Mouse (Mus musculus) forebrain, embryonic 13.5 days (tissue): ENCODE data around the gene Plekha1. TPM values are rescaled to one million over a fixed set of nuclear protein-coding genes. Genes with fewer than 3 reads are reported as not detected.

Experiments used
- ATAC-seq: fragments of 200-750 bp; cut with Nextera tagmentation; 2 replicates; pipeline ENCODE4 v1.8.0; 2017
- H3K27ac ChIP-seq: fragments of 300-500 bp; sonication (generic); 2 replicates; pipeline ENCODE4 v1.5.1; 2015; ENCODE audit warnings: inconsistent platforms, mild to moderate bottlenecking, moderate library complexity
- H3K27me3 ChIP-seq: fragments of 300-500 bp; sonication (generic); 2 replicates; pipeline ENCODE4 v1.6.1; 2015; ENCODE audit warnings: mild to moderate bottlenecking, inconsistent platforms
- H3K36me3 ChIP-seq: fragments of 300-500 bp; sonication (generic); 2 replicates; pipeline ENCODE4 v1.6.1; 2015; ENCODE audit warnings: mild to moderate bottlenecking, inconsistent platforms; ENCODE audit not compliant: poor library complexity, severe bottlenecking
- H3K4me1 ChIP-seq: fragments of 300-500 bp; sonication (generic); 2 replicates; pipeline ENCODE4 v1.6.1; 2015; ENCODE audit warnings: inconsistent platforms
- H3K4me2 ChIP-seq: fragments of 300-500 bp; sonication (generic); 2 replicates; pipeline ENCODE4 v1.6.1; 2015; ENCODE audit warnings: inconsistent platforms, mild to moderate bottlenecking, moderate library complexity
- H3K4me3 ChIP-seq: fragments of 300-500 bp; sonication (generic); 2 replicates; pipeline ENCODE4 v1.5.1; 2015; ENCODE audit warnings: mild to moderate bottlenecking, inconsistent platforms
- H3K9ac ChIP-seq: fragments of 300-500 bp; sonication (generic); 2 replicates; pipeline ENCODE4 v1.6.1; 2015; ENCODE audit warnings: mild to moderate bottlenecking, inconsistent platforms
- H3K9me3 ChIP-seq: fragments of 300-500 bp; sonication (generic); replicated peaks from 2 replicates; pipeline ENCODE4 v1.6.1; 2016; ENCODE audit warnings: inconsistent platforms
- WGBS: fragments of 180-500 bp; shearing (Covaris S2); methylation state at CpG from one replicate; pipeline ENCODE4 v1.1.7; 2015; 5-methylcytosine and 5-hydroxymethylcytosine counted together
- polyA plus RNA-seq: library from polyadenylated mRNA; unstranded; fragments of >200 nt; fragmentation: Nextera tagmentation; extraction: Ambion mirVana; gene quantifications from 2 replicates; pipeline ENCODE4 v1.2.1, GENCODE M21; 2015

The Plekha1 gene
- polyA plus RNA-seq, 1 experiment from 2014 or later = 37.8 TPM

- H3K9me3 ChIP-seq = no peaks in the 10 kb centered on the region
- 81% methylated on average over 4 of the region's 4 CpGs for WGBS
- H3K4me1 ChIP-seq = no peaks in the 10 kb centered on the region
- H3K4me2 ChIP-seq = no peak overlapping the region
- no peak overlapping the region for H3K9ac ChIP-seq
- 0 out of 2 replicates have a peak, but pooled peaks cover 2% of the 10 kb centered on the region for H3K36me3 ChIP-seq
- H3K27me3 ChIP-seq = no peaks in the 10 kb centered on the region
- H3K4me3 ChIP-seq = no peak overlapping the region
- ATAC-seq = no peak
- H3K27ac ChIP-seq = no peak overlapping the region
These were observed 32.8 kb downstream of the Plekha1 start for GRCm38 (mm10) chr7:130898373-130898772.

GRCm38 (mm10) chr7:130900233-130900848 lies 34.8 kb downstream of the Plekha1 start:
- Histone ChIP-seq H3K4me3 (no peak overlapping the region), H3K36me3 (peaks cover 20% of the 10 kb centered on the region; the same call in 1 of the 2 replicates), H3K4me2 (no peak overlapping the region), H3K27ac (no peak overlapping the region), H3K9ac (no peak overlapping the region), H3K4me1 (no peaks in the 10 kb centered on the region), H3K27me3 (no peaks in the 10 kb centered on the region), H3K9me3 (no peaks in the 10 kb centered on the region)
- 91% methylated on average over 5 of the region's 5 CpGs for WGBS
- no peak for ATAC-seq

- H3K27me3 ChIP-seq = no peaks in the 10 kb centered on the region
- peaks cover 21% of the 10 kb centered on the region; the same call in 1 of the 2 replicates for H3K36me3 ChIP-seq
- H3K4me3 ChIP-seq = no peak overlapping the region
- no peak overlapping the region for H3K4me2 ChIP-seq
- H3K9me3 ChIP-seq = no peaks in the 10 kb centered on the region
- ATAC-seq = no peak
- H3K4me1 ChIP-seq = no peaks in the 10 kb centered on the region
- 95% methylated on average over 1 of the region's 1 CpGs for WGBS
- H3K9ac ChIP-seq = no peak overlapping the region
- no peak overlapping the region for H3K27ac ChIP-seq
These were observed 37.4 kb downstream of the Plekha1 start for GRCm38 (mm10) chr7:130902929-130903328.

GRCm38 (mm10) chr7:130903505-130904074 lies 38.0 kb downstream of the Plekha1 start:
- H3K36me3 ChIP-seq = peaks cover 21% of the 10 kb centered on the region
- H3K4me3 ChIP-seq = no peak overlapping the region
- 90% methylated on average over 16 of the region's 16 CpGs for WGBS
- H3K27me3 ChIP-seq = no peaks in the 10 kb centered on the region
- H3K27ac ChIP-seq = no peak overlapping the region
- no peaks in the 10 kb centered on the region for H3K4me1 ChIP-seq
- ATAC-seq = no peak
- H3K9me3 ChIP-seq = no peaks in the 10 kb centered on the region
- H3K4me2 ChIP-seq = no peak overlapping the region
- no peak overlapping the region for H3K9ac ChIP-seq

- WGBS = 91% methylated on average over 13 of the region's 13 CpGs
- ATAC-seq = no peak
- no peaks in the 10 kb centered on the region for H3K27me3 ChIP-seq
These were observed 39.2 kb downstream of the Plekha1 start for GRCm38 (mm10) chr7:130904571-130905365.

GRCm38 (mm10) chr7:130910841-130911240 lies 45.3 kb downstream of the Plekha1 start:
- H3K4me3 ChIP-seq = no peak overlapping the region
- H3K27ac ChIP-seq = no peak overlapping the region
- H3K4me1 ChIP-seq = no peaks in the 10 kb centered on the region
- no peak overlapping the region for H3K4me2 ChIP-seq
- no peaks in the 10 kb centered on the region for H3K9me3 ChIP-seq
- H3K9ac ChIP-seq = no peak overlapping the region
- H3K27me3 ChIP-seq = no peaks in the 10 kb centered on the region
- ATAC-seq = no peak
- H3K36me3 ChIP-seq = peaks cover 10% of the 10 kb centered on the region
- 95% methylated on average over 14 of the region's 14 CpGs for WGBS

More at GRCm38 (mm10) chr7:130904571-130905365, 39.2 kb downstream of the Plekha1 start:
- no peak overlapping the region for H3K4me2 ChIP-seq
- H3K36me3 ChIP-seq = peaks cover 24% of the 10 kb centered on the region
- no peak overlapping the region for H3K27ac ChIP-seq
- H3K9ac ChIP-seq = no peak overlapping the region
- H3K4me1 ChIP-seq = no peaks in the 10 kb centered on the region
- no peaks in the 10 kb centered on the region for H3K9me3 ChIP-seq
- no peak overlapping the region for H3K4me3 ChIP-seq

GRCm38 (mm10) chr7:130914693-130915363 lies 49.3 kb downstream of the Plekha1 start:
- WGBS = 58% methylated on average over 5 of the region's 5 CpGs
- no peak overlapping the region for H3K4me3 ChIP-seq
- H3K4me2 ChIP-seq = no peak overlapping the region
- no peaks in the 10 kb centered on the region for H3K4me1 ChIP-seq
- no peak overlapping the region for H3K27ac ChIP-seq
- H3K9me3 ChIP-seq = no peaks in the 10 kb centered on the region
- no peak overlapping the region for H3K9ac ChIP-seq
- ATAC-seq = no peak
- H3K27me3 ChIP-seq = no peaks in the 10 kb centered on the region
- peaks cover 7% of the 10 kb centered on the region for H3K36me3 ChIP-seq

GRCm38 (mm10) chr7:130918260-130918659 lies 52.7 kb downstream of the Plekha1 start:
- Histone ChIP-seq H3K36me3 (no peaks in the 10 kb centered on the region), H3K27me3 (no peaks in the 10 kb centered on the region), H3K9ac (no peak overlapping the region), H3K4me1 (no peaks in the 10 kb centered on the region), H3K4me2 (no peak overlapping the region), H3K27ac (no peak overlapping the region), H3K4me3 (no peak overlapping the region), H3K9me3 (no peaks in the 10 kb centered on the region; the same call in 1 of the 2 replicates)
- ATAC-seq = no peak
- 44% methylated on average over 2 of the region's 2 CpGs for WGBS

GRCm38 (mm10) chr7:130922981-130923731 lies 57.6 kb downstream of the Plekha1 start:
- H3K36me3 ChIP-seq = no peaks in the 10 kb centered on the region
- ATAC-seq = no peak
- H3K4me1 ChIP-seq = no peaks in the 10 kb centered on the region
- 75% methylated on average over 13 of the region's 13 CpGs for WGBS
- H3K9ac ChIP-seq = no peak overlapping the region
- H3K4me2 ChIP-seq = no peak overlapping the region
- no peak overlapping the region for H3K27ac ChIP-seq
- no peaks in the 10 kb centered on the region; the same call in 1 of the 2 replicates for H3K9me3 ChIP-seq
- H3K27me3 ChIP-seq = no peaks in the 10 kb centered on the region
- no peak overlapping the region for H3K4me3 ChIP-seq

GRCm38 (mm10) chr7:130930401-130930800 lies 64.8 kb downstream of the Plekha1 start:
- peaks cover 31% of the 10 kb centered on the region for H3K27me3 ChIP-seq
- H3K4me2 ChIP-seq = no peak overlapping the region
- H3K4me1 ChIP-seq = peaks cover 2% of the 10 kb centered on the region; the same call in 1 of the 2 replicates
- H3K9ac ChIP-seq = no peak overlapping the region
- 65% methylated on average over 3 of the region's 3 CpGs for WGBS
- no peak overlapping the region for H3K27ac ChIP-seq
- ATAC-seq = no peak
- H3K4me3 ChIP-seq = no peak overlapping the region
- H3K9me3 ChIP-seq = 0 out of 2 replicates have a peak, but pooled peaks cover 3% of the 10 kb centered on the region
- no peaks in the 10 kb centered on the region for H3K36me3 ChIP-seq

GRCm38 (mm10) chr7:130932921-130933320 lies 67.4 kb downstream of the Plekha1 start:
- Histone ChIP-seq H3K36me3 (no peaks in the 10 kb centered on the region), H3K27me3 (peaks cover 56% of the 10 kb centered on the region)

More at GRCm38 (mm10) chr7:130932921-130933320, 67.4 kb downstream of the Plekha1 start:
- Histone ChIP-seq H3K4me1 (peaks cover 17% of the 10 kb centered on the region), H3K9ac (no peak overlapping the region), H3K27ac (no peak overlapping the region), H3K4me3 (no peak overlapping the region), H3K9me3 (0 out of 2 replicates have a peak, but pooled peaks cover 3% of the 10 kb centered on the region), H3K4me2 (no peak overlapping the region)
- WGBS = 89% methylated on average over 9 of the region's 9 CpGs
- ATAC-seq = no peak
